Mouse (Mus musculus) bone marrow macrophage, adult 2 months (primary cell): ENCODE data around the gene Adamts4.

Source experiments
- CTCF ChIP-seq: IDR thresholded peaks from 2 replicates; pipeline ENCODE4 v1.5.1; 2012; ENCODE audit warnings: low read depth, mild to moderate bottlenecking, low read length, moderate library complexity
- POLR2A ChIP-seq: IDR thresholded peaks from 2 replicates; pipeline ENCODE4 v1.6.1; 2012; ENCODE audit warnings: mild to moderate bottlenecking, low read depth, low read length, borderline replicate concordance

GRCm38 (mm10) chr1:171274171-171274570, 23.9 kb downstream of the Adamts4 start:
- TF ChIP-seq POLR2A (no peak), CTCF (no peak)
